Mouse (Mus musculus): ENCODE data around the gene C2cd5. TPM values are rescaled to one million over a fixed set of nuclear protein-coding genes. Genes with fewer than 3 reads are reported as not detected.

Gene C2cd5
- polyA plus RNA-seq, 1 experiment from 2014 or later: 22.8 TPM

DNA sequence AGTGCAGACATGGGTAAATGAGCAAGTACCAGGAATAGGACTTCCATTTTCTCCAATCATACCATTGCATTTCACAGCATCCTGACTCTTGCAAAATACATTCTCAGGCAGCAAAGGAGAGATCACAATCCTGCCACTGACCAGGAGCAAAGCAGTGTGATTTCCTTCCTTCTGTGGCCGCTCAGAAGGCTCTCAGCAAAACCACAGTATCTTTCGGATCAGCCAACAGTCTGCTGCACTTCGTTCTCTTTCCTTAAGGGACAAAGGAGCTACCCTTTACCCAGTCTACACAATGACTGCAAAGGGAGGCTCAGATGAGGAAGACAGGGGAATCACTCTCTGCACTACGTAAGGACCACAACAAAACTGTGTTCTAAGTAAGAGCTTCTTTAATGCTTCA lies 12.6 kb downstream of the C2cd5 start:
- WGBS: 84% methylated on average over 4 of the region's 4 CpGs
- no peak overlapping the region for H3K9ac ChIP-seq
- no peaks in the 10 kb centered on the region for H3K9me3 ChIP-seq
- H3K27ac ChIP-seq: no peak overlapping the region
- no peak for ATAC-seq (ENCODE audit: insufficient read depth, low FRiP score, low read depth)
- H3K4me3 ChIP-seq (replicated peaks): no peak overlapping the region
- no peaks in the 10 kb centered on the region for H3K4me1 ChIP-seq
- H3K27me3 ChIP-seq (replicated peaks): no peaks in the 10 kb centered on the region
- H3K36me3 ChIP-seq: peaks cover 13% of the 10 kb centered on the region; the same call in 1 of the 2 replicates
- H3K4me2 ChIP-seq: no peak overlapping the region

GRCm38 (mm10) chr6:143085898-143086297 lies 14.0 kb downstream of the C2cd5 start:
- no peaks in the 10 kb centered on the region for H3K9me3 ChIP-seq
- WGBS: 89% methylated on average over 1 of the region's 1 CpGs
- H3K4me3 ChIP-seq (replicated peaks): no peak overlapping the region
- no peak overlapping the region for H3K27ac ChIP-seq
- no peaks in the 10 kb centered on the region for H3K4me1 ChIP-seq
- peaks cover 13% of the 10 kb centered on the region; the same call in 1 of the 2 replicates for H3K36me3 ChIP-seq
- H3K9ac ChIP-seq: no peak overlapping the region
- no peak for ATAC-seq (ENCODE audit: insufficient read depth, low FRiP score, low read depth)
- no peaks in the 10 kb centered on the region for H3K27me3 ChIP-seq (replicated peaks)
- H3K4me2 ChIP-seq: no peak overlapping the region

DNA sequence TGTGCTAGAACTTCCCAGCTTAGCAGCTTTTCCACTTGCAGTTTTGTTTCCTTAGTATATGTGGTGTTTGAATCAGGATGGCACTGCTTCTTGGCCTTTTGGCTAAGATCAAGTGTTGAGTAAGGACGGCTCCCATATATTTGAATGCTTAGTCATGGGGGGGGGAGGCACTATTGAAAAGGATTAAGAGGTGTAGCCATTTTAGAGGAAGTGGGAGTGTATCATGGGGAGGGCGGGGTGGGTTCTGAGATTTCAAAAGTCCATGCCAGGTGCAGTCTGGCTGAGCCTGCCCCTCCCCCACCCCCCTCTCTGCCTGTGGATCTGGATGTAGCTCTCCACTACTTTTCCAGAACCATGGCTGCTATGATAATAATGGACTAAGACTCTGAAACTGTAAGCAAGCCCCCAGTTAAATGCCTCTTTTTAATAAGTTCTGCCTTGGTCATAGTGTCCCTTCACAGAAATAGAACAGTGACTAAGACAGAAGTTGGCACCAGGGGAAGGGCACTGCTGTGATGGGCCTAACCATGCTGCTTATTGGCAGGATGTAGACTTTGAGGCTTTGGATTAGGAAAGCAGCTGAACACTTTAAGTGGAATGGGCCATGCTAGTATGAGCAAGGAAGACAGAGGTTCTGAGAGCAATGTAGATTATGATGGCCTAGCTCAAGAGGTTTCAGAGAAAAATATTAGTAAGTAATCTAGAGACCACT lies 15.5 kb downstream of the C2cd5 start:
- Histone ChIP-seq H3K27ac (no peak overlapping the region), H3K4me1 (no peaks in the 10 kb centered on the region), H3K4me3 (replicated peaks) (no peak overlapping the region), H3K4me2 (no peak overlapping the region), H3K36me3 (peaks cover 13% of the 10 kb centered on the region; the same call in 1 of the 2 replicates), H3K27me3 (replicated peaks) (no peaks in the 10 kb centered on the region), H3K9me3 (no peaks in the 10 kb centered on the region), H3K9ac (no peak overlapping the region)
- WGBS: 93% methylated on average over 2 of the region's 2 CpGs
- ATAC-seq (ENCODE audit: insufficient read depth, low FRiP score, low read depth): no peak

DNA sequence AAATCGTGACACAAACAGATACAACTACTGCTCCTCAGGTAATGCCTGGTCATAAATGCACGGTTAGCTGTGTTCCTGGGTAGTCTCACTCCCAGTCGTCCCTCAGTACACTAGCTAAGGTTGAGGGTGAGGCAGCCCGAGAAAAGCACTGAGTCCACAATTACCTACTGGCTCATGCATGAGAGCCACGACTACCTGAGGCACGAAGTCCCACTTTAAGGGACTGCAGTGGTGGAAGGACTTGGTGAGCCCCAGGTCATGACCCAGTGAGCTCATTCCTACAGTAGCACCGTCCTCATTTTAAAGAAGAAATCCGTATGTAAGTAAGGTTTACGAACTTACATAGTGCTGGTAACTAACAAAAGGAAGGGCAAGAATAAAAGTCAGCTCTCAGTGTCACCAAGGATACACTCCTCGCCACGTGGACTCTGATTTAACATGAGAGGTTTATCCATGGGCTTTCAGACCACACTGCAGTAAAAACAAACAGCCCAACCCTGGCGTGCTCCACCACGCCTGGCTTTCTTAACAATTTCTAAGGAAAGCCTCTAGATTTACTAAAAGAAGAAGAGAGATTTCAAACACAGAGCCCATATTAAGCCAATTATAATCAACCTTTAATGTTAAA lies 18.3 kb downstream of the C2cd5 start:
- 68% methylated on average over 13 of the region's 13 CpGs for WGBS
- H3K27ac ChIP-seq: peak overlapping the region; percentile 1; the same call in 1 of the 2 replicates
- ATAC-seq (ENCODE audit: insufficient read depth, low FRiP score, low read depth): no peak
- no peaks in the 10 kb centered on the region for H3K9me3 ChIP-seq
- H3K4me2 ChIP-seq: no peak overlapping the region
- no peak overlapping the region for H3K9ac ChIP-seq
- no peak overlapping the region for H3K4me3 ChIP-seq (replicated peaks)
- no peaks in the 10 kb centered on the region for H3K4me1 ChIP-seq
- H3K36me3 ChIP-seq: peaks cover 19% of the 10 kb centered on the region
- no peaks in the 10 kb centered on the region for H3K27me3 ChIP-seq (replicated peaks)

DNA sequence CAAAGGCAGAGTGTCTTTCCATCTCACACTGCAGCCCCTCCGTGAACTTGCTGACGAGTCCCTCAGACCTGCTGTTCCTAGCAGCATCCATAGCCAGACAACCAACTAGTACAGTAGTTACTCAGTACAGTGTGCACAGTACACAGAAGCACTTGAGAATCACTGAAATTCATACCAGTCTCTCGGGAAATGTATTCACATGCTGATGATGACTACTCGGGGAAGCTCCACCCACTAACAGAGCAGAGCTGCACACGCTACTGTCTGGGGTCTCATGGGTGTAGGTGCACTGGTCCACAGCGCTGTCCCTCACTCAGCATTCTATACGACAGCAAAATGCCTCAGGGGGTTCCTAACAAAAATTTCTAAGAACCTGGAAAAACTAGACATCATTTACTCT lies 19.2 kb downstream of the C2cd5 start:
- WGBS: 76% methylated on average over 7 of the region's 7 CpGs
- H3K9ac ChIP-seq: no peak overlapping the region
- no peaks in the 10 kb centered on the region for H3K4me1 ChIP-seq
- H3K4me2 ChIP-seq: no peak overlapping the region
- no peak overlapping the region for H3K27ac ChIP-seq
- H3K9me3 ChIP-seq: no peaks in the 10 kb centered on the region
- peaks cover 19% of the 10 kb centered on the region for H3K36me3 ChIP-seq
- no peak for ATAC-seq (ENCODE audit: insufficient read depth, low FRiP score, low read depth)
- H3K4me3 ChIP-seq (replicated peaks): no peak overlapping the region
- no peaks in the 10 kb centered on the region for H3K27me3 ChIP-seq (replicated peaks)

DNA sequence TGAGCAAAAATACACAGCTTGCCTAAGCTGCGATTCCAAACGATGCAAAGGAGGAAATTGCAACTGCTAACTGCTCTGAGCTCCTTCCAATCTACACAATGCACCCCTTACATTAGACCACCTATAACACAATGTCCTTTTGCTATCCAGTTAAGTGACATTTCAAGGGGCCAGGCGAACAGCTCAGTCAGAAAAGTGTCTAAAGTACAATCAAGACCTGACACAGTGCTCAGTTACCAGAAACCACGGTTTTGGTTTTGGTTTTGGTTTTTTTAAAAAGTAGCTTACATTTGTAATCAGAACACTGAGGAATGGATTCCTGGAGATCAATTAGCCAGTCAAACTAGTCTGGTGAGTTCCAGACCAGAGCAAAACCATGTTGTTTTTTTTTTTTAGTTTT lies 20.8 kb downstream of the C2cd5 start:
- H3K36me3 ChIP-seq: peaks cover 19% of the 10 kb centered on the region
- H3K4me2 ChIP-seq: no peak overlapping the region
- H3K4me1 ChIP-seq: no peaks in the 10 kb centered on the region
- 64% methylated on average over 4 of the region's 4 CpGs for WGBS
- no peak overlapping the region for H3K27ac ChIP-seq
- H3K9me3 ChIP-seq: no peaks in the 10 kb centered on the region
- no peak for ATAC-seq (ENCODE audit: insufficient read depth, low FRiP score, low read depth)
- no peak overlapping the region for H3K9ac ChIP-seq
- no peaks in the 10 kb centered on the region for H3K27me3 ChIP-seq (replicated peaks)
- no peak overlapping the region for H3K4me3 ChIP-seq (replicated peaks)

DNA sequence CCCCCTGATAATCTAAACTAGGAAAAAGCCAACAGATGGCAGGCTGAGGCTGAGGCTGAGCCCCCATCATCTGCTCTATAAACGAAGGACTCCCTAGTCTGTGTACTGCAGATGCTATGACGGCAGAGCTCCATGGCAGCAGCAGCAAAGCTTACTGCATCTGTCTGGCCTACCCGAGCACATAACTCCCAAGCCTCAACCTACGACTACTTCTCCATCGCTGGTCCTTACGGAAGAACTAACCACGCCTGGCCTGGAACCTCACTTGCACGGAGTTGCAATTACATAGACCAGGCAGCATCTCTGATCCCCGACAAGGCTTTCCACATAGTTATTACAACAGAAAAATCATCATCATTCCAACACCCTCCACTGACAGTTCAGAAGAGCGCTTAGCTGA lies 23.5 kb downstream of the C2cd5 start:
- H3K4me3 ChIP-seq (replicated peaks): no peak overlapping the region
- H3K27me3 ChIP-seq (replicated peaks): no peaks in the 10 kb centered on the region
- H3K4me2 ChIP-seq: no peak overlapping the region
- WGBS: 80% methylated on average over 10 of the region's 10 CpGs
- H3K4me1 ChIP-seq: no peaks in the 10 kb centered on the region
- no peak overlapping the region for H3K27ac ChIP-seq
- no peaks in the 10 kb centered on the region for H3K9me3 ChIP-seq
- peaks cover 20% of the 10 kb centered on the region for H3K36me3 ChIP-seq
- H3K9ac ChIP-seq: no peak overlapping the region
- no peak for ATAC-seq (ENCODE audit: insufficient read depth, low FRiP score, low read depth)

GRCm38 (mm10) chr6:143073914-143074313 lies 26.0 kb downstream of the C2cd5 start:
- Histone ChIP-seq H3K4me1 (no peaks in the 10 kb centered on the region), H3K4me2 (no peak overlapping the region), H3K27me3 (replicated peaks) (no peaks in the 10 kb centered on the region), H3K9ac (no peak overlapping the region), H3K36me3 (peaks cover 17% of the 10 kb centered on the region), H3K9me3 (no peaks in the 10 kb centered on the region), H3K4me3 (replicated peaks) (no peak overlapping the region), H3K27ac (no peak overlapping the region)
- no peak for ATAC-seq (ENCODE audit: insufficient read depth, low FRiP score, low read depth)
- WGBS: 98% methylated on average over 1 of the region's 1 CpGs

DNA sequence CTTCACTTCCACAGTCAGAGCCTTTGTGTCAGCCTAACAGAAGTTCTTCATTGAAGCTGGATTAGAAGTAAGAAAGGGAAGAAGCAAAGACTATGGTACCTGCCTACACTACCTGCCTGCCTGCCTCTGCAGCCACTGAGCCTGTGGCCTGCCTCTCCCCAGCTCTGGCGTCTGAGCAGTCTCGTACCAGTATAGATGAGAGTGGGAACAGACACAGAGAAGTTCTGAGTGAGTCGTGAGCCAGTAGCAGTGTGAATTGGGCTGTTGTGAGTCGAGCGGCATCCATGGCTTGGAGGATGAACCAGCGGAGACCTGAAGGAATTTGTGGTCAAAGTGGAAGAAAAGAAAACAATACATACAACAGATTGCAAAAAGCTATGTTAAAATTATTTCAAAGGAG lies 26.5 kb downstream of the C2cd5 start:
- peaks cover 15% of the 10 kb centered on the region for H3K36me3 ChIP-seq
- no peak for ATAC-seq (ENCODE audit: insufficient read depth, low FRiP score, low read depth)
- H3K4me2 ChIP-seq: no peak overlapping the region
- H3K27ac ChIP-seq: no peak overlapping the region
- H3K9ac ChIP-seq: no peak overlapping the region
- WGBS: 85% methylated on average over 6 of the region's 6 CpGs
- no peaks in the 10 kb centered on the region for H3K27me3 ChIP-seq (replicated peaks)
- H3K4me1 ChIP-seq: no peaks in the 10 kb centered on the region
- H3K4me3 ChIP-seq (replicated peaks): no peak overlapping the region
- H3K9me3 ChIP-seq: no peaks in the 10 kb centered on the region

- H3K4me2 ChIP-seq: no peak overlapping the region
- no peak for ATAC-seq (ENCODE audit: insufficient read depth, low FRiP score, low read depth)
- no peak overlapping the region for H3K9ac ChIP-seq
- no peak overlapping the region for H3K27ac ChIP-seq
- H3K4me1 ChIP-seq: no peaks in the 10 kb centered on the region
- H3K36me3 ChIP-seq: peaks cover 6% of the 10 kb centered on the region; the same call in 1 of the 2 replicates
- WGBS: 51% methylated on average over 8 of the region's 8 CpGs
- no peaks in the 10 kb centered on the region for H3K27me3 ChIP-seq (replicated peaks)
- H3K4me3 ChIP-seq (replicated peaks): no peak overlapping the region
- H3K9me3 ChIP-seq: no peaks in the 10 kb centered on the region
These were observed 27.4 kb downstream of the C2cd5 start for GRCm38 (mm10) chr6:143072412-143073014.

DNA sequence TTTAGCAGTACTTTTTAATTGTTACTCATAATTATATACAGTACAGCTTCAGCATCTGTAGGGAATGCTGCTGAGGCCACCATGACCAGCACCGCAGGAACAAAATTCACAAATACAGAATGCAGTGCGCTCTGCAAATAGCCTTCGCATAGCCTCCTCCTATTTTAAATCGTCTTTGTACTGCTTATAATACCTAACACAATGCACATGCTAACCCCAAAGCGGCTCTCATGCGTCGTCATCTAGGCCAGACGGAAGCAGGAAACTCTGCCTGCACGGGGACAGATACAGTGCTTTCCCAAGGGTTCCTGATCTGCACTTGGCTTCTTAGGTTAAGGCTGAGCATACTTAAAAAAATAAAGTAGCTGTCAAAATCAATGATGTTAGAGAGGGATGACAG lies 29.2 kb downstream of the C2cd5 start:
- H3K9ac ChIP-seq: no peak overlapping the region
- 87% methylated on average over 9 of the region's 9 CpGs for WGBS
- H3K9me3 ChIP-seq: no peaks in the 10 kb centered on the region
- ATAC-seq (ENCODE audit: insufficient read depth, low FRiP score, low read depth): no peak
- H3K27me3 ChIP-seq (replicated peaks): no peaks in the 10 kb centered on the region
- H3K4me3 ChIP-seq (replicated peaks): no peak overlapping the region
- peaks cover 6% of the 10 kb centered on the region; the same call in 1 of the 2 replicates for H3K36me3 ChIP-seq
- no peak overlapping the region for H3K27ac ChIP-seq
- no peaks in the 10 kb centered on the region for H3K4me1 ChIP-seq
- H3K4me2 ChIP-seq: no peak overlapping the region

- WGBS: 81% methylated on average over 5 of the region's 5 CpGs
- ATAC-seq (ENCODE audit: insufficient read depth, low FRiP score, low read depth): no peak
- Histone ChIP-seq H3K9me3 (no peaks in the 10 kb centered on the region), H3K27me3 (replicated peaks) (no peaks in the 10 kb centered on the region), H3K4me2 (no peak overlapping the region), H3K4me3 (replicated peaks) (no peak overlapping the region), H3K27ac (no peak overlapping the region), H3K4me1 (no peaks in the 10 kb centered on the region), H3K36me3 (peaks cover 6% of the 10 kb centered on the region; the same call in 1 of the 2 replicates), H3K9ac (no peak overlapping the region)
These were observed 29.9 kb downstream of the C2cd5 start for GRCm38 (mm10) chr6:143070019-143070418.

Measured in stomach, embryonic 15.5 days (tissue).